Mouse (Mus musculus) liver, embryonic 14.5 days (tissue): ENCODE results near the gene Cand1.

Source experiments
- CTCF ChIP-seq: IDR thresholded peaks from 2 replicates; pipeline ENCODE4 v1.5.1; 2016; ENCODE audit warnings: antibody characterized with exemption, low read depth, control low read depth
- EP300 ChIP-seq: IDR thresholded peaks from 2 replicates; pipeline ENCODE4 v1.6.1; 2016; ENCODE audit warnings: antibody characterized with exemption, low read depth

- no peak for TF ChIP-seq CTCF
- TF ChIP-seq EP300 = no peak
These were observed 18.0 kb upstream of the Cand1 start for GRCm38 (mm10) chr10:119257876-119258275.
